Mouse (Mus musculus) kidney, adult 2 months (tissue): ENCODE measurements at regions not wholly inside any gene's neighbourhood (a gene's known extent, or its start where the extent isn't known, plus 50 kb on each side); places are given as distances from the start of the nearest gene placed in this dataset.

Experiments
- DNase-seq: peaks from one replicate; pipeline ENCODE4 v3.0.0; 2021
- H3K27ac ChIP-seq: fragments of 200-500 bp; 2 replicates; pipeline ENCODE4 v1.5.1; 2012; ENCODE audit warnings: low read depth, low read length, control low read depth, inconsistent platforms; ENCODE audit not compliant: insufficient read depth
- H3K27me3 ChIP-seq: fragments of 200-500 bp; replicated peaks from 2 replicates; pipeline ENCODE4 v1.6.1; 2012; ENCODE audit warnings: mild to moderate bottlenecking, moderate library complexity, low read length, inconsistent platforms; ENCODE audit not compliant: control insufficient read depth, insufficient read depth
- H3K36me3 ChIP-seq: fragments of 200-500 bp; 2 replicates; pipeline ENCODE4 v1.6.1; 2012; ENCODE audit warnings: mild to moderate bottlenecking, moderate library complexity, low read length, inconsistent platforms; ENCODE audit not compliant: control insufficient read depth, insufficient read depth
- H3K4me1 ChIP-seq: fragments of 200-500 bp; 2 replicates; pipeline ENCODE4 v1.6.1; 2011; ENCODE audit warnings: low read length; ENCODE audit not compliant: control insufficient read depth, insufficient read depth
- H3K4me3 ChIP-seq: fragments of 200-500 bp; 2 replicates; pipeline ENCODE4 v1.5.1; 2011; ENCODE audit warnings: mild to moderate bottlenecking, low read depth, low read length, control low read depth; ENCODE audit not compliant: insufficient read depth
- CTCF ChIP-seq: fragments of 200-500 bp; conservative IDR thresholded peaks from 2 replicates; pipeline ENCODE4 v1.5.1; 2011; ENCODE audit warnings: low read depth, mild to moderate bottlenecking, control low read depth, low read length, moderate library complexity, mixed read lengths; ENCODE audit not compliant: insufficient read depth, insufficient read length
- POLR2A ChIP-seq: fragments of 200-500 bp; IDR thresholded peaks from one replicate; pipeline ENCODE4 v1.6.1; 2011; ENCODE audit warnings: low read depth, low read length, control low read depth
- WGBS: fragments of 180-500 bp; shearing (Covaris S2); methylation state at CpG from one replicate; pipeline ENCODE4 v1.1.7; 2018; 5-methylcytosine and 5-hydroxymethylcytosine counted together

- Histone ChIP-seq H3K4me3 (no peak overlapping the region), H3K27me3 (no peaks in the 10 kb centered on the region), H3K4me1 (peaks cover 16% of the 10 kb centered on the region; the same call in 1 of the 2 replicates), H3K36me3 (no peaks in the 10 kb centered on the region), H3K27ac (peak overlapping the region; percentile 40; the same call in 1 of the 2 replicates)
- 92% methylated on average over 24 of the region's 24 CpGs for WGBS
- DNase-seq, result no peak
- TF ChIP-seq CTCF (no peak), POLR2A (no peak)
Measured at GRCm38 (mm10) chr2:167776251-167777168, 86.9 kb upstream of the Tmem189 start.

GRCm38 (mm10) chr2:167775218-167775915 lies 85.7 kb upstream of the Tmem189 start:
- H3K4me3 ChIP-seq, result no peak overlapping the region
- peak; percentile 77 for DNase-seq
- no peaks in the 10 kb centered on the region for H3K36me3 ChIP-seq
- peaks cover 12% of the 10 kb centered on the region; the same call in 1 of the 2 replicates for H3K4me1 ChIP-seq
- 67% methylated on average over 20 of the region's 20 CpGs for WGBS
- H3K27ac ChIP-seq, result peak overlapping the region; percentile 42
- no peak for TF ChIP-seq CTCF
- no peak for TF ChIP-seq POLR2A
- H3K27me3 ChIP-seq, result no peaks in the 10 kb centered on the region

DNA sequence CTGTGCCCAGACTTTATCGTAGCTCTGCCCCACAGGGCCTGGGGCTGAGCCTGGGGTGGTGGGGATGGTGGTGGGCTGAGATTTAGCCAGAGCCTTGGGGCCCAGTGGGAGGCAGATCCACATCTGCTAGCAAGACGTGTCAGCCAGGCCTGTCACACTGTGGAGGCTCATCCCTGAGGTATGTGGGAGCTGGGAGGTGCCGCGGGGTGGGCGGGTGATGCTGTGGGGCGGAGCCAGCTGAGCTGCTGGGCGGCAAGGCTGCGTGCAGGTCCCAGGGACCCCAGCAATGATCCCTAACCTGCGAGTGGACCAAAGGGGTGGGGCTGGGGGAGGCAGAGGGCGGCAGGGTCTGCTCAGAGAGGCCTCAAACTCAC lies 85.2 kb upstream of the Tmem189 start:
- H3K27me3 ChIP-seq, result no peaks in the 10 kb centered on the region
- TF ChIP-seq CTCF (no peak), POLR2A (no peak)
- no peaks in the 10 kb centered on the region for H3K36me3 ChIP-seq
- H3K4me1 ChIP-seq, result peaks cover 12% of the 10 kb centered on the region; the same call in 1 of the 2 replicates
- H3K4me3 ChIP-seq, result no peak overlapping the region
- 55% methylated on average over 10 of the region's 10 CpGs for WGBS
- no peak overlapping the region for H3K27ac ChIP-seq
- DNase-seq, result no peak

- WGBS, result 94% methylated on average over 2 of the region's 2 CpGs
- Histone ChIP-seq H3K4me1 (peaks cover 12% of the 10 kb centered on the region; the same call in 1 of the 2 replicates), H3K4me3 (no peak overlapping the region), H3K36me3 (no peaks in the 10 kb centered on the region), H3K27me3 (no peaks in the 10 kb centered on the region), H3K27ac (no peak overlapping the region)
- DNase-seq, result no peak
- no peak for TF ChIP-seq CTCF
- no peak for TF ChIP-seq POLR2A
Measured at GRCm38 (mm10) chr2:167774166-167774805, 84.7 kb upstream of the Tmem189 start.

DNA sequence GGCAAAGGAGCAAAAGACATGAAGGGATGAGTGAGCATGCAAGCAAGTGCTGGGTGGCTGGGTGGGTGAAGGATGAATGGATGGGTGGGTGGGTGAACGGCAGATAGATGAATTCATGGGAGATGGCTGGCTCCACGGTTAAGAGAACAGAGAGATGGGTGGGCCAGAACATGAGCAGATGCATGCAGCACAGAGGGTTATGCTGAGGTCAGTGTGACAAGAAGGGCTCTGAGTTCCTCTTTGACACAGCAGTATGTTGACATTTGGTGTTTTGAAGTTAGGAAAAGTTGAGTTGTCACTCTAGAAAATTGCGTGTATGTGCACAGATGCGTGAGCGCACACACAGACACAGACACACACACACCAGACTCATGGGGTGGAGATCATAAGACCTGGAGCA lies 83.2 kb upstream of the Tmem189 start:
- TF ChIP-seq CTCF (no peak), POLR2A (no peak)
- no peak for DNase-seq
- no peaks in the 10 kb centered on the region for H3K27me3 ChIP-seq
- WGBS, result 90% methylated on average over 5 of the region's 5 CpGs
- H3K27ac ChIP-seq, result no peak overlapping the region
- H3K4me1 ChIP-seq, result peaks cover 8% of the 10 kb centered on the region; the same call in 1 of the 2 replicates
- no peaks in the 10 kb centered on the region for H3K36me3 ChIP-seq
- no peak overlapping the region for H3K4me3 ChIP-seq

DNA sequence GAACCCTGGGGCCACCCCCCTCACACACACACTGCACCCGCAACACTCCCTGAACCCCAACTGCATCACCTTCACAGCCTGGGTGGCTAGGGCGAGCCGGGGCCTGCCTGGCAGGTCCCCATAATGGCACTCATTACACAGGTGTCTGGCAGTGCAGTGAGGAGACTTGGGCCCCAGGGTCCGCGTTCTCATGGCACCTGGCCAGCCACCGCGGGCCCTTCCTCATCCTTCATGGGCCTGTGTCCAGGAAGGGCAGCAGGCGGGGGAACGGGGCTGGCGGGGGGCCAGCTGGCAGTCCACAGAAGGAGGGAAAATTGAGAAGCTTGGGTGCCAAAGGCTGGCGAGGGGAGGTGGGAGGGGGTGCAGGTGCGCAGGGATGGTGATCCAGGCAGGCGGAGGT lies 78.3 kb upstream of the Tmem189 start:
- 32% methylated on average over 13 of the region's 13 CpGs for WGBS
- H3K27ac ChIP-seq, result peak overlapping the region; percentile 32
- TF ChIP-seq CTCF (no peak), POLR2A (no peak)

GRCm38 (mm10) chr2:167767371-167767770 lies 77.7 kb upstream of the Tmem189 start:
- no peak overlapping the region for H3K4me3 ChIP-seq
- peak overlapping the region; percentile 32 for H3K27ac ChIP-seq
- DNase-seq, result peak; percentile 47
- TF ChIP-seq POLR2A, result no peak
- TF ChIP-seq CTCF, result no peak
- H3K36me3 ChIP-seq, result no peaks in the 10 kb centered on the region
- 66% methylated on average over 8 of the region's 8 CpGs for WGBS
- H3K27me3 ChIP-seq, result no peaks in the 10 kb centered on the region
- H3K4me1 ChIP-seq, result peaks cover 22% of the 10 kb centered on the region

More for the DNA sequence above, 78.3 kb upstream of the Tmem189 start:
- Histone ChIP-seq H3K4me3 (no peak overlapping the region), H3K27me3 (no peaks in the 10 kb centered on the region), H3K4me1 (peaks cover 22% of the 10 kb centered on the region), H3K36me3 (no peaks in the 10 kb centered on the region)
- peak; percentile 94 for DNase-seq
